In genomic region chr1:180384486-180384885, GRCm38 (mm10) we compare ENCODE assay signal across 13 mouse cellular contexts. TPM values are rescaled to one million over a fixed set of nuclear protein-coding genes. Genes with fewer than 3 reads are reported as not detected.
A peak's percentile ranks its signal among the peaks of the same experiment; 100 is the strongest.
DNase-seq lines count a peak whose midpoint lies in the region; ATAC-seq and TF ChIP-seq lines count a peak whose summit lies in the region.
"Had no signal": no experiment of that assay in that cellular context is flagged by ENCODE, and none has a peak within 500 bp of the region (broad histone marks: within the 10 kb centered on the region; RNA-seq: fewer than 3 reads in every experiment).

No protein-coding gene starts in this region.

- intact Hi-C loops in left cerebral cortex, adult 2 months (cut with DNase I) = no loop called here

- no peak overlapping the region for H3K4me3 ChIP-seq in left cerebral cortex, adult 2 months
- no peak overlapping the region for H3K4me3 ChIP-seq in lung, postnatal 0 days (ENCODE audit: low read depth, low read length)
- H3K4me3 ChIP-seq: midbrain, embryonic 10.5 days; neural tube, embryonic 13.5 days had no signal

- no peaks in the 10 kb centered on the region for H3K9me3 ChIP-seq in lung, postnatal 0 days (ENCODE audit: low read length)
- H3K9me3 ChIP-seq: midbrain, embryonic 10.5 days; neural tube, embryonic 13.5 days had no signal

- peak; percentile 56; the same call in 1 of the 2 replicates for TF ChIP-seq EP300 in lung, postnatal 0 days (IDR thresholded peaks at IDR 0.05)

- no peaks in the 10 kb centered on the region for H3K36me3 ChIP-seq in lung, postnatal 0 days (ENCODE audit: insufficient read depth, low read length)
- H3K36me3 ChIP-seq: midbrain, embryonic 10.5 days; neural tube, embryonic 13.5 days had no signal

- peaks cover 16% of the 10 kb centered on the region; the same call in 1 of the 2 replicates for H3K4me1 ChIP-seq in lung, postnatal 0 days (ENCODE audit: insufficient read depth, low read depth, low read length)

- no peaks in the 10 kb centered on the region for H3K27me3 ChIP-seq in lung, postnatal 0 days (replicated peaks; ENCODE audit: insufficient read depth, low read length)
- H3K27me3 ChIP-seq: neural tube, embryonic 13.5 days; Patski had no signal

- H3K4me2 ChIP-seq in lung, postnatal 0 days (replicated peaks; ENCODE audit: low read depth, low read length) = no peak overlapping the region
- H3K4me2 ChIP-seq: neural tube, embryonic 13.5 days had no signal

- ATAC-seq in frontal cortex, adult (ENCODE audit: low TSS enrichment) = peak; percentile 60
- ATAC-seq in lung, postnatal 0 days = peak; percentile 35
- no peak for ATAC-seq in inflammation-experienced regulatory T-cells, adult 6 months
- ATAC-seq: forebrain, embryonic 16.5 days; Patski had no signal

- DNase-seq in frontal cortex, postnatal 10 days (ENCODE audit: low spot score in 2 of 2) = no peak
- DNase-seq in left cerebral cortex, adult 2 months (ENCODE audit: extremely low spot score in 1 of 2, low spot score in 2 of 2) = peak in 1 of 2 experiments; percentile 45
- DNase-seq in left cerebral cortex, adult 11 months (ENCODE audit: low spot score) = no peak
- peak; percentile 11 for DNase-seq in WW6 (ENCODE audit: low read depth, low spot score)
- DNase-seq in lung, postnatal 0 days (ENCODE audit: low spot score) = peak; percentile 81
- no peak for DNase-seq in cerebellum, postnatal 36 days
- DNase-seq: B cell, adult 2 months had no signal

- peak overlapping the region; percentile 12; the same call in 1 of the 2 replicates for H3K27ac ChIP-seq in left cerebral cortex, adult 2 months
- peak overlapping the region; percentile 95 for H3K27ac ChIP-seq in lung, postnatal 0 days (ENCODE audit: low read length)
- H3K27ac ChIP-seq: midbrain, embryonic 10.5 days; neural tube, embryonic 13.5 days had no signal

- no peak for TF ChIP-seq CTCF in left cerebral cortex, adult 2 months (IDR thresholded peaks at IDR 0.05)
- no peak for TF ChIP-seq CTCF in lung, postnatal 0 days (IDR thresholded peaks at IDR 0.05)

- no peak overlapping the region for H3K9ac ChIP-seq in lung, postnatal 0 days (replicated peaks; ENCODE audit: low read depth)
- H3K9ac ChIP-seq: neural tube, embryonic 13.5 days had no signal

- WGBS in lung, postnatal 0 days = 52% methylated on average over 10 of the region's 10 CpGs

RNA-seq across cellular contexts. Expression of gene Itpkb, which starts 54.2 kb away (rescaled TPM):
- total RNA-seq in left cerebral cortex, adult 2 months (2021) = 10 to 100 TPM; 17.9 to 18.2 TPM
- polyA plus RNA-seq in lung, postnatal 0 days (2015; fragmentation: Nextera tagmentation; extraction: Ambion mirVana) = 8.4 and 11.9 TPM in 2 replicates
- polyA plus RNA-seq in inflammation-experienced regulatory T-cells, adult 6 months (2017; shearing (Covaris generic)) = 10 to 100 TPM; 25.3 to 58.2 (median 55.2) TPM

Comparison
In these comparisons a context has a peak if more than half of its experiments do, and no peak if none do; other contexts are left out.
1. DNase-seq: peak in WW6 (single experiment) and lung, postnatal 0 days (single experiment); none in frontal cortex, postnatal 10 days (0 of 2), left cerebral cortex, adult 11 months (single experiment) and cerebellum, postnatal 36 days (0 of 2).